In the genomic region with DNA sequence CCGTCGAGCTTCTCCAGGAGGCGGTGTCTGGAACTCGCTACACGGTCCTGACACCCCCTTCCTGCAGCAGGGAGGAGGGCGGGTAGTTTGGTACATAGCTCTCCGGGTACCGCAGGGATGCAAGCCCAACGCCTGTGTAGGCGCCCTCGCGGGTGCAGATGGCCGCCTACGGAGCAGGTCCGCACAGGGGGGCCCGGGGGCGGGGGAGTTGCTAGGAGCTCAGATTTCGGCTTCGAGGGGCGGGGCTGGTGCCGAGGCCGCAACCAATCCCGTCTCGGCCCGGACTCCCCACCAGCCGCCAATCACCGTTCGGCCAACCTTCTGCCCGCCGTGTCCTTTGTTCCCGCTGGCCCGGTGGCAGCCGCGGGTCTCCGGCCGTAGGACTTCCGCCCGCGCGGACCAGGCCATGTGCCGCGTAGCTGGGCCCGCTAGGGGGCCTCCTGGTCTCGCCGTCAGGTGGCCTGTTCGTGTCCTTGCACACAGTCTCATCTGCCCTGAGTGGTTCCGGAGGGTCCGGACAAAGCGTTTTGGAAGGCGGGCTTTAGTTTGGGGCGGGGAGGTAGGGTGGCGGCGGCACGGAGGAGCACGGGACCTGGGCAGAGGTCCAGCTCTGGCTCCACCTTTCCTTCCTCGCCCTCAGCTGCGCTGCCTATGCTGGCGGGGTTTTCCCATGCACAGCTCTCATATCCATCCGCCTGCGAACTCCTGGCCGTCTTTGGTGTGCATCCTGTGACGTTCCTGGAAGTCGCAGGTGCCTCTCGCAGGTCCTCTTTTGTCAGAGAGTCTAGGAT, we compare ENCODE assay signal across 8 mouse cellular contexts. TPM values are rescaled to one million over a fixed set of nuclear protein-coding genes. Genes with fewer than 3 reads are reported as not detected.
A peak's percentile ranks its signal among the peaks of the same experiment; 100 is the strongest.
DNase-seq lines count a peak whose midpoint lies in the region; ATAC-seq and TF ChIP-seq lines count a peak whose summit lies in the region.

No protein-coding gene starts in this region.

- no peaks in the 10 kb centered on the region for H3K36me3 ChIP-seq in forebrain, postnatal 0 days (ENCODE audit: insufficient read depth)
- no peaks in the 10 kb centered on the region for H3K36me3 ChIP-seq in lung, embryonic 14.5 days (ENCODE audit: insufficient read depth)

- ATAC-seq in forebrain, postnatal 0 days: peak; percentile 85
- ATAC-seq in lung, embryonic 14.5 days (ENCODE audit: insufficient read depth): peak; percentile 89
- peak; percentile 39 for ATAC-seq in neutrophil, adult 5-6 weeks (ENCODE audit: extremely low read depth, insufficient number of reproducible peaks, low FRiP score, poor library complexity, severe bottlenecking)

- H3K4me1 ChIP-seq in cerebellum, adult 2 months (ENCODE audit: control insufficient read depth, insufficient read depth, low read length): peaks cover 9% of the 10 kb centered on the region
- H3K4me1 ChIP-seq in forebrain, postnatal 0 days (ENCODE audit: insufficient read depth): peaks cover 29% of the 10 kb centered on the region
- peaks cover 21% of the 10 kb centered on the region for H3K4me1 ChIP-seq in lung, embryonic 14.5 days (ENCODE audit: insufficient read depth)

- under 1% methylated on average over 64 of the region's 64 CpGs for WGBS in cerebellum, adult 2 months
- under 1% methylated on average over 64 of the region's 64 CpGs for WGBS in forebrain, postnatal 0 days
- under 1% methylated on average over 64 of the region's 64 CpGs for WGBS in lung, embryonic 14.5 days

- intact Hi-C loops in heart, postnatal 36 days (cut with DNase I): loop anchor here (5.0 kb wide), 1 partner anchor 78 kb away; the partner anchor contains the start of genes Cops7b and Pde6d

- peak; percentile 43; the same call in 1 of the 2 replicates for TF ChIP-seq CTCF in cerebellum, adult 2 months (IDR thresholded peaks at IDR 0.05; ENCODE audit: borderline replicate concordance, insufficient read depth, low read depth, low read length)
- peak; percentile 71 for TF ChIP-seq CTCF in forebrain, postnatal 0 days (IDR thresholded peaks at IDR 0.05; ENCODE audit: low read depth)
- TF ChIP-seq CTCF in lung, embryonic 14.5 days (IDR thresholded peaks at IDR 0.05; ENCODE audit: low read depth): peak; percentile 75

- TF ChIP-seq POLR2A in cerebellum, adult 2 months (IDR thresholded peaks at IDR 0.05; ENCODE audit: borderline replicate concordance, insufficient read depth, low read length): peak; percentile 70

- H3K4me2 ChIP-seq in forebrain, postnatal 0 days (ENCODE audit: low read depth): peak overlapping the region; percentile 90
- peak overlapping the region; percentile 81 for H3K4me2 ChIP-seq in lung, embryonic 14.5 days

- peak overlapping the region; percentile 84 for H3K27ac ChIP-seq in cerebellum, adult 2 months (ENCODE audit: insufficient read depth, low read length)
- H3K27ac ChIP-seq in forebrain, postnatal 0 days (ENCODE audit: low read depth, low read length): peak overlapping the region; percentile 98
- H3K27ac ChIP-seq in lung, embryonic 14.5 days (ENCODE audit: low read depth): peak overlapping the region; percentile 99

- H3K4me3 ChIP-seq in cerebellum, adult 2 months (replicated peaks; ENCODE audit: insufficient read depth, low read depth, low read length): peak overlapping the region; percentile 67
- H3K4me3 ChIP-seq in forebrain, postnatal 0 days (ENCODE audit: low read depth, low read length): peak overlapping the region; percentile 51
- peak overlapping the region; percentile 42 for H3K4me3 ChIP-seq in lung, embryonic 14.5 days (ENCODE audit: low read depth, low read length)

- H3K9ac ChIP-seq in forebrain, postnatal 0 days: peak overlapping the region; percentile 95
- H3K9ac ChIP-seq in lung, embryonic 14.5 days: peak overlapping the region; percentile 71

- peak; percentile 94 for DNase-seq in ES-CJ7 (ENCODE audit: low read depth, low spot score)
- peak; percentile 94 for DNase-seq in cerebellum, adult 2 months
- DNase-seq in forebrain, postnatal 0 days: peak; percentile 95
- peak; percentile 90 to 96 for DNase-seq in heart, postnatal 36 days
- DNase-seq in layer of hippocampus, adult 8-10 months (ENCODE audit: low spot score in 2 of 2): peak; percentile 95 to 97
- peak; percentile 98 for DNase-seq in lung, embryonic 14.5 days
- peak; percentile 80 to 84 for DNase-seq in thymus, adult 18-20 months

- no peaks in the 10 kb centered on the region for H3K27me3 ChIP-seq in cerebellum, adult 2 months (ENCODE audit: control insufficient read depth, insufficient read depth, low read length)
- H3K27me3 ChIP-seq in forebrain, postnatal 0 days (ENCODE audit: insufficient read depth, low read length): no peaks in the 10 kb centered on the region
- no peaks in the 10 kb centered on the region for H3K27me3 ChIP-seq in lung, embryonic 14.5 days (ENCODE audit: insufficient read depth, low read length)

- H3K9me3 ChIP-seq in forebrain, postnatal 0 days (ENCODE audit: low read length): no peaks in the 10 kb centered on the region
- H3K9me3 ChIP-seq in lung, embryonic 14.5 days (ENCODE audit: low read depth, low read length): no peaks in the 10 kb centered on the region

RNA-seq across cellular contexts. Expression of gene Ptma, which starts 22.4 kb away (rescaled TPM):
- polyA plus RNA-seq in cerebellum, adult 2 months (2012; rRNA removed): 610 and 672 TPM in 2 replicates
- 1,921 and 1,968 TPM in 2 replicates for total RNA-seq in forebrain, postnatal 0 days (2014; rRNA removed)
- polyA plus RNA-seq in forebrain, postnatal 0 days (2015; fragmentation: Nextera tagmentation; extraction: Ambion mirVana): 1,724 and 1,908 TPM in 2 replicates
- total RNA-seq in heart, postnatal 36 days (2021): 100 to 1,000 TPM; 202 to 234 TPM
- total RNA-seq in layer of hippocampus, adult 8-10 months (2022): 100 to 1,000 TPM; 420 to 464 (median 444) TPM
- 3,453 and 3,547 TPM in 2 replicates for polyA plus RNA-seq in lung, embryonic 14.5 days (2014; fragmentation: Nextera tagmentation; extraction: Ambion mirVana)
- 1,253 and 1,399 TPM in 2 replicates for total RNA-seq in neutrophil, adult 5-6 weeks (2017)

Comparison
In these comparisons a context has a peak if more than half of its experiments do, and no peak if none do; other contexts are left out.
1. Peak in every context shown above with its lines: DNase-seq, ATAC-seq, H3K4me3 ChIP-seq and H3K27ac ChIP-seq.
2. ATAC-seq: peak in every context shown above with its lines; median percentile 89 in lung, embryonic 14.5 days; 85 in forebrain, postnatal 0 days; 39 in neutrophil, adult 5-6 weeks.